Mouse (Mus musculus): ENCODE measurements around the gene 3100002H09Rik.

DNA sequence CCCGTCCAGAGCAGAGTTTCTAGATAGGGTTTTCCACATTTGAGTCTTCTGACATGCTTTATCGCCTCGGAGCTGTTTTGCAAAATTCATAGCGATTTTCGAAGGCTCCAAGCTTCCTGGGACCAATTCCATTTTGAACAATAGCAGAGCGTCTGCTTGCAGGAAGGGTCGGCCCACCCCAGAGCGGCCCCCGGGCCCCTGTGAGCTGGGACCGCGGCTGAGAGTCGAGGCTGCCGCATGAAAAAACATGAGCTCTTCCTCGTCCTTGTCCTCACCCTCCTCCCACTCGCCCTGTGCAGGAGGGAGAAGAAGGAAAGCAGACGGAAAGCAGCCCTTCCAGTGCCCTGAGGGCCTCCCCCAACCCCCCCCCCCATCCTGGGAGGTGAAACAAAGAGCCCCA lies 8.0 kb upstream of the 3100002H09Rik start:
- no peak for TF ChIP-seq CTCF (IDR thresholded peaks at IDR 0.05; ENCODE audit: control insufficient read depth, insufficient read depth, low read length)
- TF ChIP-seq POLR2A (IDR thresholded peaks at IDR 0.05; ENCODE audit: borderline replicate concordance, control insufficient read depth, low read depth, low read length) = no peak

All from bone marrow, adult 2 months (tissue).